Mouse (Mus musculus): ENCODE data around the gene Sectm1a. TPM values are rescaled to one million over a fixed set of nuclear protein-coding genes. Genes with fewer than 3 reads are reported as not detected.
A peak's percentile ranks its signal among the peaks of the same experiment; 100 is the strongest.

The Sectm1a gene
- total RNA-seq, 1 experiment = not detected

DNA sequence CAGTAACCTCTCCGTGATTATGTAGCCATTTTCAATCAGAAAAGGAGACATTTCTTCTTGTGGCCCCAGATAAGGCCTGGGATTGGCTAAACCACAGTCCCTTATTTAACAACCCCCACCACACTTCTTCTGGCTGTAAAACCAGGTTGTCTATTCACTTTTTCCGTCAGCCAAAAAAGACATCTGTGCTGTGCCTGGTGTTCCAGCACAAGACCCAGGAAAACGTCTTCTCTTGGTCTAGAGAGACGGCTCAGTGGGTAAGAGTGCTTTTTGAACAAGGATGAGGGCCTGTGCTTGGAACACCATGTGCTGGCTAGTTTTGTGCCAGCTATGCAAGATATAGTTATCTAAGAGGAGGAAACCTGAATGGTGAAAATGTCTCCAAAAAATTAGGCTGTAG lies 42.4 kb upstream of the Sectm1a start:
- no peak for TF ChIP-seq ZNF384 (IDR thresholded peaks at IDR 0.05; ENCODE audit: low read depth, low read length)
- no peak for TF ChIP-seq CHD2 (IDR thresholded peaks at IDR 0.05; ENCODE audit: low read depth, low read length)
- no peak for TF ChIP-seq HCFC1 (IDR thresholded peaks at IDR 0.05; ENCODE audit: borderline replicate concordance, insufficient read depth, low read length)
- TF ChIP-seq ZC3H11A (IDR thresholded peaks at IDR 0.05; ENCODE audit: borderline replicate concordance, low read depth, low read length) = no peak
- TF ChIP-seq MAFK (IDR thresholded peaks at IDR 0.05; ENCODE audit: insufficient read depth, low read depth, low read length) = no peak
- in situ Hi-C loops (cut with MboI; ENCODE audit: low sequenced_read_pairs in 2 of 2, unreplicated experiment in 2 of 2) = no loop called here
- no peaks in the 10 kb centered on the region for H3K36me3 ChIP-seq (ENCODE audit: control insufficient read depth, insufficient read depth, low read length, poor library complexity, severe bottlenecking)
- no peaks in the 10 kb centered on the region for H3K4me1 ChIP-seq (ENCODE audit: control insufficient read depth in 2 of 2, insufficient read depth in 2 of 2, low read length in 2 of 2, poor library complexity in 1 of 2)
- H3K9me3 ChIP-seq (ENCODE audit: control insufficient read depth, insufficient read depth, low read depth, low read length) = no peaks in the 10 kb centered on the region
- DNase-seq (ENCODE audit: low read depth, low spot score) = no peak
- no peak overlapping the region for H3K27ac ChIP-seq (ENCODE audit: insufficient read depth, low read depth, low read length, poor library complexity, severe bottlenecking)
- no peak overlapping the region for H3K9ac ChIP-seq (ENCODE audit: insufficient read depth, low read depth, low read length, poor library complexity, severe bottlenecking)
- no peak overlapping the region for H3K4me3 ChIP-seq (ENCODE audit: insufficient read depth in 1 of 2, low read depth in 1 of 2, low read length in 2 of 2, poor library complexity in 1 of 2, severe bottlenecking in 1 of 2)

DNA sequence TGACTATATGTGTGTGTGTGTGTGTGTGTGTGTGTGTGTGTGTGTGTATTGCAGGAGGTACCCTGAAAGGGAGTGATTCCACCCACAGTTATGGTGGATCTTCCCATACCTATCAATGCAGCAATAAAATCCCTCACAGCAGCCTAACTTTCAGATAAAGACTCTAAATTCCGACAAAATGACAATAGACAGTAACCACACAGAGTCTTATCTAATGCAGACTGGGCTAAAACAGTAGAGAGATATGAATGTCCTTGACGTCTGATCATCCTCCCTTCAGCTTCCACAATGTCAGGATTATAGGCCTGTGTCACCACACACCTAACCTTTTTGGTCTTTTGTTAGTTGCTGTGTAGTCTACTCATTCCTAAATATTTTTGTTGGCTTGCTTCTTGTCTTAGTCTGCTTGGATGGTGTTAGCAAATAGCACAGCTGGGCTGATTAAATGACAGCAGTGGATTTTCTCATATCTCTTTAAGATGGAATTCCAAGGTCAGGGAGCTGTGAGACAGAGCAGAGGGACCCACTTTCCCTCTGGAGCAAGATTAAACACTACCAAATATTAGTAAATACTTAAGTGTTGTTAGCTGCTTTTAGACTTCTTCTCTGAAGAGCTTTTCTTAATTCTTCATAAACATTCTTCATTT lies 41.1 kb upstream of the Sectm1a start:
- TF ChIP-seq HCFC1 (IDR thresholded peaks at IDR 0.05; ENCODE audit: borderline replicate concordance, insufficient read depth, low read length) (no peak), ZNF384 (IDR thresholded peaks at IDR 0.05; ENCODE audit: low read depth, low read length) (no peak), MAFK (IDR thresholded peaks at IDR 0.05; ENCODE audit: insufficient read depth, low read depth, low read length) (no peak), ZC3H11A (IDR thresholded peaks at IDR 0.05; ENCODE audit: borderline replicate concordance, low read depth, low read length) (no peak), CHD2 (IDR thresholded peaks at IDR 0.05; ENCODE audit: low read depth, low read length) (no peak)
- Histone ChIP-seq H3K9ac (ENCODE audit: insufficient read depth, low read depth, low read length, poor library complexity, severe bottlenecking) (no peak overlapping the region), H3K36me3 (ENCODE audit: control insufficient read depth, insufficient read depth, low read length, poor library complexity, severe bottlenecking) (no peaks in the 10 kb centered on the region), H3K9me3 (ENCODE audit: control insufficient read depth, insufficient read depth, low read depth, low read length) (no peaks in the 10 kb centered on the region), H3K4me1 (ENCODE audit: control insufficient read depth in 2 of 2, insufficient read depth in 2 of 2, low read length in 2 of 2, poor library complexity in 1 of 2) (no peaks in the 10 kb centered on the region), H3K27ac (ENCODE audit: insufficient read depth, low read depth, low read length, poor library complexity, severe bottlenecking) (no peak overlapping the region), H3K4me3 (ENCODE audit: insufficient read depth in 1 of 2, low read depth in 1 of 2, low read length in 2 of 2, poor library complexity in 1 of 2, severe bottlenecking in 1 of 2) (no peak overlapping the region)
- in situ Hi-C loops (cut with MboI; ENCODE audit: low sequenced_read_pairs in 2 of 2, unreplicated experiment in 2 of 2) = no loop called here
- DNase-seq (ENCODE audit: low read depth, low spot score) = no peak

DNA sequence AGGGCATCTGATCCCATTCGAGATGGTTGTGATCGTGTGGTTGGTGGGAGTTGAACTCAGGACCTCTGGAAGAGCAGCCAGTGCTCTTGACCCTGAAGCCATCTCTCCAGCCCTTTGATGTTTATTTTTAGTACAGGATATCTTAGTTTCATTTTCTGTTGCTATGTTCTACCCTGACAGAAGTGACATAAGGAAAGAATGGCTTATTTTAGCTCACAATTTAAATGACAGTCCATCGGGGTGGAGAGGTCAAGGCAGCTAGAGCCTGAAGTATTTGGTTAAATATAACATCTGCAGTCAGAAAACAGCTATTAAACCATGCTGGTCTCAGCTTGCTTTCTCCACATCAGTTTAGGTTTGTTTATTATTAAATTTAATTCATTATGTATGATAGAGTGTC lies 40.1 kb upstream of the Sectm1a start:
- H3K4me1 ChIP-seq (ENCODE audit: control insufficient read depth in 2 of 2, insufficient read depth in 2 of 2, low read length in 2 of 2, poor library complexity in 1 of 2) = no peaks in the 10 kb centered on the region
- H3K9ac ChIP-seq (ENCODE audit: insufficient read depth, low read depth, low read length, poor library complexity, severe bottlenecking) = no peak overlapping the region
- H3K27ac ChIP-seq (ENCODE audit: insufficient read depth, low read depth, low read length, poor library complexity, severe bottlenecking) = no peak overlapping the region
- no peaks in the 10 kb centered on the region for H3K36me3 ChIP-seq (ENCODE audit: control insufficient read depth, insufficient read depth, low read length, poor library complexity, severe bottlenecking)
- DNase-seq (ENCODE audit: low read depth, low spot score) = no peak
- H3K4me3 ChIP-seq (ENCODE audit: insufficient read depth in 1 of 2, low read depth in 1 of 2, low read length in 2 of 2, poor library complexity in 1 of 2, severe bottlenecking in 1 of 2) = no peak overlapping the region
- no peaks in the 10 kb centered on the region for H3K9me3 ChIP-seq (ENCODE audit: control insufficient read depth, insufficient read depth, low read depth, low read length)
- TF ChIP-seq HCFC1 (IDR thresholded peaks at IDR 0.05; ENCODE audit: borderline replicate concordance, insufficient read depth, low read length) (no peak), ZC3H11A (IDR thresholded peaks at IDR 0.05; ENCODE audit: borderline replicate concordance, low read depth, low read length) (no peak), ZNF384 (IDR thresholded peaks at IDR 0.05; ENCODE audit: low read depth, low read length) (no peak)
- in situ Hi-C loops (cut with MboI; ENCODE audit: low sequenced_read_pairs in 2 of 2, unreplicated experiment in 2 of 2) = no loop called here

DNA sequence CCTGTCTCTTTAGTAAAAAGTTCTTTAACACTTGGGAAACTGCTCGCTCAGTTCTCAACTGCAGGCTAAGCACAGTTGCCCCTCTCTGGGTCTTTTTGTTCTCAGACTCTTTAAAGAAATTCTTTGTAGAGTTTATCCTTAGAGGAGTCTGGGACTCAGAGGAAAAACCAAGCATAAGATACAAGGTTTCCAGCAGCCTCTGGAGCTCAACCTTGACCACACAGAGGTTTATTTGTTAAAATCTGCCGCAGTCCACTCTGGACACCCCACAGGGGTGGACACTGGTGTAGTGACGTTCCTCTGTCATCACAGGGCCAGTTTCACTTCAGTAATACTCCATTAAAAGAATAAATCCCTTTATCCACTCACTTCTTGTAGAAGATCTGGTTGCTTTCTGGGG lies 37.6 kb upstream of the Sectm1a start, which contains the start of gene Tex19.2:
TSS of gene Tex19.2 (minus strand) at position 101 of the 400 bp plus-strand sequence.
- Histone ChIP-seq H3K9ac (ENCODE audit: insufficient read depth, low read depth, low read length, poor library complexity, severe bottlenecking) (no peak within 1 kb of the TSS), H3K4me3 (ENCODE audit: insufficient read depth in 1 of 2, low read depth in 1 of 2, low read length in 2 of 2, poor library complexity in 1 of 2, severe bottlenecking in 1 of 2) (no peak within 1 kb of the TSS), H3K9me3 (ENCODE audit: control insufficient read depth, insufficient read depth, low read depth, low read length) (no peaks in the 10 kb centered on the region), H3K4me1 (ENCODE audit: control insufficient read depth in 2 of 2, insufficient read depth in 2 of 2, low read length in 2 of 2, poor library complexity in 1 of 2) (no peaks in the 10 kb centered on the region), H3K36me3 (ENCODE audit: control insufficient read depth, insufficient read depth, low read length, poor library complexity, severe bottlenecking) (no peaks in the 10 kb centered on the region), H3K27ac (ENCODE audit: insufficient read depth, low read depth, low read length, poor library complexity, severe bottlenecking) (no peak within 1 kb of the TSS)
- DNase-seq (ENCODE audit: low read depth, low spot score) = no peak
- in situ Hi-C loops (cut with MboI; ENCODE audit: low sequenced_read_pairs in 2 of 2, unreplicated experiment in 2 of 2) = no loop called here
- TF ChIP-seq ZNF384 (IDR thresholded peaks at IDR 0.05; ENCODE audit: low read depth, low read length) = no peak
- no peak for TF ChIP-seq MAFK (IDR thresholded peaks at IDR 0.05; ENCODE audit: insufficient read depth, low read depth, low read length)
- TF ChIP-seq ZC3H11A (IDR thresholded peaks at IDR 0.05; ENCODE audit: borderline replicate concordance, low read depth, low read length) = no peak
- TF ChIP-seq CHD2 (IDR thresholded peaks at IDR 0.05; ENCODE audit: low read depth, low read length) = no peak
- no peak for TF ChIP-seq HCFC1 (IDR thresholded peaks at IDR 0.05; ENCODE audit: borderline replicate concordance, insufficient read depth, low read length)

DNA sequence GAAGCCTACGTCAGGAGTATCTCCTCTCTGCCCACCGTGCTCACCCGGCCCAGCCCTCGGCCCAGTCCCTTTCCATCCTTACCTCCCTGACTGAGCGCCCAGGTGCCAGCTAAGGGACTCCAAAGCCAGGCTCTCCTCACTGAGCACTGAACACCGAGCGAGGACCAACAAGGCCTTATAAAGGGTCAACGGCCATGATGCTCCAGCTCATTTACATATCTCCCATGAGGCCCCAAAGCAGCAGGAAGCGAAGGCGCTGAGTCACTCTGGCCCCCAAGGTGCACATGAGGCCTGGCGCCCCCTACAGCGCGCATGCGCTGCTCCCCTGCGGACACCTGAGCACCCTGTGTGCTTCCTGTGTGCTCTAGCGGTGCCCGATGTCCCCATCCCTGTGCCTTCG lies 37.1 kb upstream of the Sectm1a start:
- no peak for DNase-seq (ENCODE audit: low read depth, low spot score)
- TF ChIP-seq CHD2 (IDR thresholded peaks at IDR 0.05; ENCODE audit: low read depth, low read length) (no peak), HCFC1 (IDR thresholded peaks at IDR 0.05; ENCODE audit: borderline replicate concordance, insufficient read depth, low read length) (no peak), MAFK (IDR thresholded peaks at IDR 0.05; ENCODE audit: insufficient read depth, low read depth, low read length) (peak; percentile 87), ZC3H11A (IDR thresholded peaks at IDR 0.05; ENCODE audit: borderline replicate concordance, low read depth, low read length) (no peak), ZNF384 (IDR thresholded peaks at IDR 0.05; ENCODE audit: low read depth, low read length) (no peak)
- Histone ChIP-seq H3K36me3 (ENCODE audit: control insufficient read depth, insufficient read depth, low read length, poor library complexity, severe bottlenecking) (no peaks in the 10 kb centered on the region), H3K9ac (ENCODE audit: insufficient read depth, low read depth, low read length, poor library complexity, severe bottlenecking) (no peak overlapping the region), H3K4me3 (ENCODE audit: insufficient read depth in 1 of 2, low read depth in 1 of 2, low read length in 2 of 2, poor library complexity in 1 of 2, severe bottlenecking in 1 of 2) (no peak overlapping the region), H3K27ac (ENCODE audit: insufficient read depth, low read depth, low read length, poor library complexity, severe bottlenecking) (no peak overlapping the region), H3K9me3 (ENCODE audit: control insufficient read depth, insufficient read depth, low read depth, low read length) (no peaks in the 10 kb centered on the region), H3K4me1 (ENCODE audit: control insufficient read depth in 2 of 2, insufficient read depth in 2 of 2, low read length in 2 of 2, poor library complexity in 1 of 2) (no peaks in the 10 kb centered on the region)
- in situ Hi-C loops (cut with MboI; ENCODE audit: low sequenced_read_pairs in 2 of 2, unreplicated experiment in 2 of 2) = no loop called here
